Mouse (Mus musculus): ENCODE data around the gene Ppp2r1b. TPM values are rescaled to one million over a fixed set of nuclear protein-coding genes. Genes with fewer than 3 reads are reported as not detected.

Gene Ppp2r1b
- total RNA-seq, 2 experiments from 2014 or later, result 14.9 to 18.1 TPM

DNA sequence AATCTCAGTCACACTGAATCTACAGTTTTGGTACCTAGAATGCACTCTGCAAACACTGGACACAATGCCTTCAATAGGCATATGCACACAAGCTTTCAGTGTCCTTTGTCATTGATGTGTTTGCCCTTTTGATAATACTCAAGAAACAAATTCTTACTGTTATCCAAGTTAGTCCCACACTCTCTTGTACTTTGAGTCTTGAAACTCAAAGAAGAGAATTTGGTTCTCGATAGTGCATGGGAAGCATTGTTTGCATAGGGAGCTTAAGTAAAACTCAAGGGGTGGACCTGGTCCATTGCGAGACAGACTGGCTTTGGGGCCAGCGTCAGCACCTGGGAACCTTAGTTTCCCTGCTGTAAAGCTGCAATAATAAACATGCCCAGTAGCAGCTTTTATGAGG is 73.0 kb downstream of the Ppp2r1b start:
- H3K4me3 ChIP-seq, result no peak overlapping the region
- no peak overlapping the region for H3K27ac ChIP-seq
- TF ChIP-seq CTCF (conservative IDR thresholded peaks at IDR 0.05), result no peak
- DNase-seq (ENCODE audit: low spot score in 2 of 2), result no peak

DNA sequence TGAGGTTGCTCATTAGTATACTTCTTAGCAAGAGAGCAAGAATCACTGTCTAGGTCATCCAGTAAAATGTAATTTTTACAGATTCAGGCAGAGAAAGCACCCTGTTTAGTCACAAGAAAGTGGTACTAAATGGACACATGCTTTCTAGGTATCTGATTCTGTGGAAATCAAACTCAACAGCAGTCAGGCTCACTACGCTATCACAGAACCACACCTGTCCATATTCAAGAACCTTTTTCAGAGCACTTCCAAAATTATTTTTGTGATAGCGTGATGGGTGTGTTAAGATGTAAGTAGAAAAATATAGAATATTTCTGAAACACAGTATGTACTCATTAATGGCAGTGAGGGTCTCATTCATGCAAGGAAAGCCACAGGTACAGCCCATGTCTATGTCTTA is 74.5 kb downstream of the Ppp2r1b start:
- DNase-seq (ENCODE audit: low spot score in 2 of 2), result no peak
- Histone ChIP-seq H3K27ac (no peak overlapping the region), H3K4me3 (no peak overlapping the region)
- no peak for TF ChIP-seq CTCF (conservative IDR thresholded peaks at IDR 0.05)

DNA sequence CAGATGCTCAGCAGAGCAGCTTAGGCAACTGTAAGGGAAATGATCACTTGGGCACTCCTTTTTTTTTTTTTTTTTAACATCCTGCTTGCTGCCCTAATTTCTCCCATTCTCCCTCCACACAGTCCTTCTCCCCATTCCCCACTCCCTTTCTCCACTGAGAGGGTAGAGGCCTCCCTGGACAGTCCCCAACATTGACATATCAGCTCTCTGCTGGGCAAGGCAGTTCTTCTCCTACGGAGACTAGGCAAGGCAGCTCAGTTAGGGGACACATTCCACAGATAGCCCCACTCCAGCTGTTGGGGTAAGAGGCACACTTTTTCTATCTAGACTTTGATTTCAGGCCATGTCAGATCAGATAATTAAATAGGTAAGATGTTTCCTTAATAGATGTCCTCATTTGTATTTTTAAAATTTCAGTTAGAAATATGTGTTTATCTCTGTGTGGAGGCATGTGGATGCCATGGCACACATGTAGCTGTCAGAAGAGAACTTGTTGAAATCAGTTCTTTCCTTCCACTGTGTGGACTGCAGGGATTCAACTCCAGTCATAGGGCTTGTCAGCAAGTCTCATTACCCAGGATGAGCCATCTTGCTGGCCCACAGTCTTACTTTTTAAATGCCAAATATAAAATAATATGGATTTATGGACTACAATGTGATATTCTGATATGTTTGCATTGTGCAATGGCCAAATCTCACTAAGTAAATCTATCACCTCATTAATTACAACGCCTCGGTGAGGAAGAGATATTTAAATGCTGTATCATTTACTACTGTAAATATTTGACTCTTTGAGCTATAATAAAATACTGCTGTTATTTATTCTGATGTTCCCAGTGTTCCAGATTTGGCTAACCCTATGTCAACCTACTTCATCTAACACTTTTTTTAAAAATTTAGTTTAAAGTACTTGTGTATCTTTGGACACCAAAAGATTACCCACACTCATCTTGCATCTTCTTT is 76.1 kb downstream of the Ppp2r1b start:
- no peak for TF ChIP-seq CTCF (conservative IDR thresholded peaks at IDR 0.05)
- Histone ChIP-seq H3K4me3 (no peak overlapping the region), H3K27ac (no peak overlapping the region)
- no peak for DNase-seq (ENCODE audit: low spot score in 2 of 2)

DNA sequence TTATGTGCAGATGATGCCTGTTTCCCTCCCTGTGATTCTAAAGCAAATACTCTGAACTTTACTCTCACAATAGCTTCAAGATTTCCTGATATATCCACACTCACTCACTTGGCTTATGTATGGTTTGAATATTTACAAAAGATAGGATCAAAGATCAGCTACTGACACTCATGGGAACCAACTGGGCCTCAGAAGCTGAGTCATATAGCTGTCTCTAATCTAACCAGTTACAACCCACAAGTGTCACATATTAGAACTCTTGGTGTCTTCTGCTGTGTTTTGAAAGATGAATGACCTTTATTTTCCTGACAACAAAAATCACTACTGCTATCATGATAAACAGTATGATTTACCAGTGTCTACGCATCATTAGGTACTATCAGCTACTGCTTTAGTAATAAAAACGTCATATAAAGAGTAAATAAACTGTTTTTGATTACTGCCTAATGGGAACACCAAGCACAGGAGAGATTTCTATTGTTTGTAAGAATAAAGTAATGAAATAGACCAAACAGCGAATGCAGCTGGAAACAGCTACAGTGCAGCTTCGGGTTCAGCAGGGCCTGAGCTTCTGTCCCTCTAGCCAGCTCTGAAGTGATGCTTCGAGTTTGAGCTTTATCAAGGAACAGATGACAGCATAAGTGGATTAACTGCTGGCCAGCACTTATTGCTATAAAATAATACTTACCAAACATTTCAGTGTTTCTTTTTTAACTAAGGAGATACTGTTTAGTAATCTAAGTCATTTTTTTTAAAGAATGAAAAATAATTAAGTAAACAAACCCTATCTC is 77.5 kb downstream of the Ppp2r1b start:
- DNase-seq (ENCODE audit: low spot score in 2 of 2), result no peak
- TF ChIP-seq CTCF (conservative IDR thresholded peaks at IDR 0.05), result no peak
- no peak overlapping the region for H3K4me3 ChIP-seq
- H3K27ac ChIP-seq, result no peak overlapping the region

DNA sequence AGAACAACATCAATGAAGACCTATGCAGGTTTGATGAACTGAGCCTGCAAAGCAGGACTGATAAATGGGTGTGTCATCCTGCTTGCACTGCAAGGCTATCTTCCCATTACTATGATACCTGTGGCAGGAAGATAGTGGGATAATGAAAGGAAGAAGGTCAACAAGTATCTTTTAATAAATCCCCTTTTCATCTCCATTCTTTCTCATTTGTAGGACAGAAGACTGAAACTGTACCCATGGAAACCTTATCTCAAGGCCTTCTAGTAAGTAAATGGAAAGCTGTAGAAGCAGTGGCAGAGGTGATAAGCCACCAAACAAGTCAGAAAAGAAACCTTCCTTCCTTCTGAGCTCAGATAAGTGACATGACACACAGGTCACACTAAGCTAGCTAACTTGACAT is 79.4 kb downstream of the Ppp2r1b start:
- Histone ChIP-seq H3K4me3 (no peak overlapping the region), H3K27ac (no peak overlapping the region)
- TF ChIP-seq CTCF (conservative IDR thresholded peaks at IDR 0.05), result no peak
- no peak for DNase-seq (ENCODE audit: low spot score in 2 of 2)

DNA sequence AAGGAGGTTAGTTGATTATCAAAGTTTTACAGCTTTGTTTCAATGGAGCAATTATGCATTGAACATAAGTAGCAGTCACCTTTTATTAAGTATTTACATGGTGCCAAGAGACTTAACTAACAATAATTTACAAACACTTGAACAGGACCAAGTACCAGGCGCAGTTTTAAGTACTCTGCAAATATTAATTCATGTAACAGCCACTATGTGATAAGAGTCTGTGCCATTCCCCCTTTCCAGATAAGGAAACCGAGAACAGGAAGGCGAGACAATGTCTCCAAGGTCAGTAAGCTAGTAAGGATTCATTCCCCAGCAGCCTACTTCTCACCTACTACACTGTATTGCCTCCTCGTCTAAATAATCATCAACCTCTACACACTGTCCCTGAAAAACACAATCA is 80.7 kb downstream of the Ppp2r1b start:
- TF ChIP-seq CTCF (conservative IDR thresholded peaks at IDR 0.05), result no peak

DNA sequence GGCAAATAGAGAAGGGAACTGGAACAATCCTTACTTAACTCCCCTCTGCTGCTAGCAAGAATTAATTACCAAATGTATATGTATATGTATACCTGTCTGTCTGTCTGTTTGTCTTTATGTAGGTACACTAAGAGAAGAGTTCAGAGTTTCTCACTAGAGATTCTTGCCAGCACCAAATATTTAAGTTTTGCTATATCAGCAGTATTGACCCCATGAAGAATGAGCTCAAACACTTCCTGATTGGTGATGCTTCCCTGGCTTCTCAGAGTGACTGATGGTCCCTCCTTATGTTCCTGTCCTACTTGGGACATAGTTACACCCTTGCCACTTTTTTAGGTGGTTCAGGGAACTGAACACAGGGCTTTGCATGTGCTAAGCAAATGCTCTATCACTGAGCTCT is 84.9 kb downstream of the Ppp2r1b start:
- DNase-seq (ENCODE audit: low spot score in 2 of 2), result no peak
- no peak for TF ChIP-seq CTCF (conservative IDR thresholded peaks at IDR 0.05)
- Histone ChIP-seq H3K4me3 (no peak overlapping the region), H3K27ac (no peak overlapping the region)

More for the DNA sequence above, 80.7 kb downstream of the Ppp2r1b start:
- H3K4me3 ChIP-seq, result no peak overlapping the region
- DNase-seq (ENCODE audit: low spot score in 2 of 2), result no peak
- H3K27ac ChIP-seq, result no peak overlapping the region

DNA sequence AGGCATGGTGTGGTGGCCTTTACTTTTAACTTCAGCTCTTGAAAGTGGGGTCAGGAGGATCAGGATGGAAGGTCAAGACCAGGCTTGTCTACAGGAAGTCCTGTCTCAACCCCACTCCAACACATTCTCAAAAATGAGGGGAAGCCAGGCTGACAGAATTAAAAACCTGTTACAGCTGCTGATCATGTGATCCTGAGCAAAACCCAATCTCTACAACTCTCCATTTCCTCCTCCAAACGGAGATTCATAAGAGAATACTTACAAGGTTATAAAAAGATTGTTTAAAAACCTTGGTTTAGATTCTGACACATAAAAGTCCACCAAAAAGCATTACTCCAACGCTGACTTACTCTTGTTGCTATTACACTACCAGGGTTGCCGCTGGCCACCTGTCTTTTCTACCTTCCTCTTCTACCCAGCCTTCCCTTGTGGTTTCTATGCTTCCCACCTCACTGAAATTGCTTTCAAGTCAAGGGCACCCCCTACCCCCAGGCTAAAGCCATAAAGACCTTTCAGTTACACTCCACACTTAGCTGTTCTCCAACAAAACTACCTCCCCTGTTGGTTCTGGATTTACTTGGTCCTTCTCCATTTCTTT is 96.8 kb downstream of the Ppp2r1b start:
- no peak for TF ChIP-seq CTCF (conservative IDR thresholded peaks at IDR 0.05)

DNA sequence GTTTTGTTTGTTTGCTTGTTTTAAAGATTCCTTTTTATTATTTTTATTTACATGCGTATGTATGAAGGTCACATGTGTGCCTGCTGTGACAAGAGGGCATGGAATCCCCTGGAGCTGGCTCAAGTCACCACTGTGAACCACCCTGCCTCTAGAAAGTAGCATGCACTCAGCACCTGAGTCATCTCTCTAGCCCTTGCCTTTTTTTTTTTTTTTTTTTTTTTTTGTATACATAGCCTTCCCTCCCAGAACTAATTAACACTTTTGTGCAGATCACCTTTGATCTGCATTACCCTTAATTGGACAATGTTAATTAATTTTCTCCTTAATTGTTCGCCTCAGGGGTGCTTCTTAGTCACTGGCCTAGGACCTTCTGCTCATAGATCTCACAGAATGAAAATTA is 97.6 kb downstream of the Ppp2r1b start:
- Histone ChIP-seq H3K4me3 (no peak overlapping the region), H3K27ac (no peak overlapping the region)
- DNase-seq (ENCODE audit: low spot score in 2 of 2), result no peak
- no peak for TF ChIP-seq CTCF (conservative IDR thresholded peaks at IDR 0.05)

More for the DNA sequence above, 96.8 kb downstream of the Ppp2r1b start:
- Histone ChIP-seq H3K4me3 (no peak overlapping the region), H3K27ac (no peak overlapping the region)
- no peak for DNase-seq (ENCODE audit: low spot score in 2 of 2)

Other genes starting within 250 kb of the Ppp2r1b start
- 100 to 1,000 TPM; 109 to 112 TPM for gene Sdhd, start 241.5 kb upstream of the Ppp2r1b start, total RNA-seq (2021)
- gene Timm8b, start 241.4 kb upstream of the Ppp2r1b start, total RNA-seq (2021), result 100 to 1,000 TPM; 206 to 234 TPM
- gene Pih1d2, start 228.0 kb upstream of the Ppp2r1b start, total RNA-seq (2021), result 1 to 10 TPM; 2.3 to 2.7 TPM
- gene Nkapd1, start 227.8 kb upstream of the Ppp2r1b start, total RNA-seq (2021), result 10 to 100 TPM; 20.8 to 22.1 TPM
- gene Dlat, start 185.5 kb upstream of the Ppp2r1b start, total RNA-seq (2021), result 100 to 1,000 TPM; 131 to 136 TPM
- gene Dixdc1, start 105.8 kb upstream of the Ppp2r1b start, total RNA-seq (2021), result 10 to 100 TPM; 80.1 to 87.4 TPM
- 1 to 10 TPM in 1 of 2 experiments, under 1 TPM in 1; 0.87 to 1.9 TPM for gene 2310030G06Rik, start 98.8 kb upstream of the Ppp2r1b start, total RNA-seq (2021)
- gene Cryab, start 94.0 kb upstream of the Ppp2r1b start, total RNA-seq (2021), result 100 to 1,000 TPM; 117 to 119 TPM
- under 1 TPM; 0.51 to 0.79 TPM for gene Hspb2, start 92.9 kb upstream of the Ppp2r1b start, total RNA-seq (2021)
- 1 to 10 TPM; 5.5 to 6.3 TPM for gene Fdxacb1, start 77.1 kb upstream of the Ppp2r1b start, total RNA-seq (2021)
- gene Alg9, start 70.3 kb upstream of the Ppp2r1b start, total RNA-seq (2021), result 10 to 100 TPM; 29.0 to 31.1 TPM
- 10 to 100 TPM; 29.6 to 30.2 TPM for gene 1110032A03Rik, start 69.8 kb upstream of the Ppp2r1b start, total RNA-seq (2021)
- gene Sik2, start 163.8 kb downstream of the Ppp2r1b start, total RNA-seq (2021), result 10 to 100 TPM; 39.5 to 45.2 TPM
- gene Btg4, start 215.6 kb downstream of the Ppp2r1b start, total RNA-seq (2021), result not detected
- 1 to 10 TPM; 3.8 to 4.7 TPM for gene Layn, start 231.8 kb downstream of the Ppp2r1b start, total RNA-seq (2021)

Measured in layer of hippocampus, adult 2 months (tissue).